Mouse (Mus musculus): ENCODE measurements around the gene 1190005I06Rik.

DNA sequence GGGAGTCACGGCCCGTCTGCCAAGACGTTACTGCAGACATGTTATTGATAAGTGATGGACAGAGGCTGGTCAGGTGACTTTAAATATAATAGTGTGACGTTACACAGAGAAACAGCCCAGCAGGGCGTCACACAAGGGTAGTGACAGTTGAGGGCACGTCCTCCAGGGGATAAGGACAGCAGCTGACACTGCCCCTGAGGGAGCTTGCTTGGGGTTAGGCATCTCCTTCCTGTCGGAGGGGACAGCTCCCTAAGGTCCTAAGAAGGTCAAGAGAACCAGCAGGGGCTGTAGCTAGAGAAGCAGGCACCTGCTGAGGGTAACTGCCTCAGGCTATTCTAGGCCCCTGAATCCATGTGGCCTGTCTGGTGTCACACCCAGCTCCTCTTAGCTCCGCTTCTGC lies 75.9 kb downstream of the 1190005I06Rik start:
- TF ChIP-seq CTCF (IDR thresholded peaks at IDR 0.05; ENCODE audit: control insufficient read depth, insufficient read depth, insufficient replicate concordance, low read depth, low read length) (no peak), POLR2A (IDR thresholded peaks at IDR 0.05; ENCODE audit: control insufficient read depth, low read depth, low read length) (no peak)
